Mouse (Mus musculus): ENCODE data around the gene Atp8a2.

DNA sequence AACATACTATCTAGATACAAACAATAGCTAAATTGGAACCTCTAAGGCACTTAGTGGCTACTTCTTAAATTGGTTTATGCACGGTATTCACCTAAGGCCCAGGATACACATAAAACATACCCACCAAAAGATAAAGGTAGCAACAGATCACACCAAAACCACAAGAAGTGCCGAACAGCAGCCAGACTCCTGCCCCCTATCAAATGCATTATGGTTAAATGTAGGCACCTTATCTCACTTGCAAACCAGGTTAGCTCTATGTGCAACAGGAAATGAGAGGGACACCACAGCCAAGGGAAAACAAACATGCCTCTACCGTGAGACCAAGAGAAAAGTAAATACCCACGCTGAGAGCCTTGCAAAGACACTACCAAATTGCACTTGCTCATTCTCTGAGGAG lies 124.5 kb downstream of the Atp8a2 start:
- TF ChIP-seq MYOG (IDR thresholded peaks at IDR 0.05; ENCODE audit: control insufficient read depth in 1 of 3, insufficient read depth in 1 of 3, insufficient read length in 2 of 3, low read depth in 2 of 3): no peak
- TF ChIP-seq POLR2AphosphoS2 (IDR thresholded peaks at IDR 0.05; ENCODE audit: insufficient read length, low read depth): no peak
- no peak for TF ChIP-seq MYOD1 (IDR thresholded peaks at IDR 0.05; ENCODE audit: control insufficient read depth in 1 of 3, insufficient read length in 2 of 3, low read depth in 2 of 3)
- no peak for TF ChIP-seq POLR2A (IDR thresholded peaks at IDR 0.05; ENCODE audit: insufficient read length, low read depth)
- TF ChIP-seq E2F4 (IDR thresholded peaks at IDR 0.05; ENCODE audit: insufficient read depth): no peak
- no peak for TF ChIP-seq USF1 (IDR thresholded peaks at IDR 0.05; ENCODE audit: low read depth)
- TF ChIP-seq TCF12 (IDR thresholded peaks at IDR 0.05; ENCODE audit: insufficient read depth, poor library complexity, severe bottlenecking): no peak
- TF ChIP-seq CEBPB (IDR thresholded peaks at IDR 0.05; ENCODE audit: insufficient read depth, poor library complexity, severe bottlenecking): no peak
- TF ChIP-seq REST (IDR thresholded peaks at IDR 0.05; ENCODE audit: insufficient read depth, insufficient read length): no peak
- no peak for TF ChIP-seq MAX (IDR thresholded peaks at IDR 0.05; ENCODE audit: low read depth)
- no peak for TF ChIP-seq SRF (IDR thresholded peaks at IDR 0.05; ENCODE audit: control insufficient read depth, insufficient read length, low read depth)

All from myocyte (in vitro differentiated cells).